Mouse (Mus musculus) heart, embryonic 15.5 days (tissue): ENCODE data around the gene Chd1. TPM values are rescaled to one million over a fixed set of nuclear protein-coding genes. Genes with fewer than 3 reads are reported as not detected.
A peak's percentile ranks its signal among the peaks of the same experiment; 100 is the strongest.

Experiments
- ATAC-seq: fragments of 200-750 bp; cut with Nextera tagmentation; replicated peaks from 2 replicates; pipeline ENCODE4 v1.8.0; 2017; ENCODE audit warnings: low read depth, moderate TSS enrichment; ENCODE audit not compliant: insufficient number of reproducible peaks, insufficient read depth, low FRiP score
- H3K27ac ChIP-seq: fragments of 300-500 bp; sonication (generic); 2 replicates; pipeline ENCODE4 v1.5.1; 2015; ENCODE audit warnings: mild to moderate bottlenecking, inconsistent platforms
- H3K27me3 ChIP-seq: fragments of 300-500 bp; sonication (generic); 2 replicates; pipeline ENCODE4 v1.6.1; 2015; ENCODE audit warnings: inconsistent platforms
- H3K36me3 ChIP-seq: fragments of 300-500 bp; sonication (generic); 2 replicates; pipeline ENCODE4 v1.6.1; 2015; ENCODE audit warnings: mild to moderate bottlenecking, inconsistent platforms
- H3K4me1 ChIP-seq: fragments of 300-500 bp; sonication (generic); replicated peaks from 2 replicates; pipeline ENCODE4 v1.6.1; 2015; ENCODE audit warnings: inconsistent platforms
- H3K4me2 ChIP-seq: fragments of 300-500 bp; sonication (generic); 2 replicates; pipeline ENCODE4 v1.6.1; 2015; ENCODE audit warnings: inconsistent platforms, mild to moderate bottlenecking, moderate library complexity
- H3K4me3 ChIP-seq: fragments of 300-500 bp; sonication (generic); 2 replicates; pipeline ENCODE4 v1.5.1; 2015; ENCODE audit warnings: mild to moderate bottlenecking, inconsistent platforms
- H3K9ac ChIP-seq: fragments of 300-500 bp; sonication (generic); 2 replicates; pipeline ENCODE4 v1.6.1; 2015; ENCODE audit warnings: mild to moderate bottlenecking, inconsistent platforms
- H3K9me3 ChIP-seq: fragments of 300-500 bp; sonication (generic); replicated peaks from 2 replicates; pipeline ENCODE4 v1.6.1; 2016; ENCODE audit warnings: inconsistent platforms
- WGBS: fragments of 180-500 bp; shearing (Covaris S2); methylation state at CpG from one replicate; pipeline ENCODE4 v1.1.7; 2015; ENCODE audit warnings: mixed read lengths; 5-methylcytosine and 5-hydroxymethylcytosine counted together
- polyA plus RNA-seq: library from polyadenylated mRNA; unstranded; fragments of >200 nt; fragmentation: Nextera tagmentation; extraction: Ambion mirVana; gene quantifications from 2 replicates; pipeline ENCODE4 v1.2.1, GENCODE M21; 2015

Gene Chd1
- polyA plus RNA-seq, 1 experiment from 2014 or later, result 14.8 TPM

- no peaks in the 10 kb centered on the region for H3K9me3 ChIP-seq
- no peak overlapping the region for H3K9ac ChIP-seq
- 74% methylated on average over 8 of the region's 8 CpGs for WGBS
- no peaks in the 10 kb centered on the region for H3K27me3 ChIP-seq
- H3K4me1 ChIP-seq, result no peaks in the 10 kb centered on the region
- no peak overlapping the region for H3K27ac ChIP-seq
- H3K36me3 ChIP-seq, result no peaks in the 10 kb centered on the region
- ATAC-seq, result no peak
- no peak overlapping the region for H3K4me3 ChIP-seq
- H3K4me2 ChIP-seq, result no peak overlapping the region
These were observed 85.9 kb downstream of the Chd1 start for GRCm38 (mm10) chr17:15790716-15791115.

- Histone ChIP-seq H3K27ac (no peak overlapping the region), H3K4me2 (no peak overlapping the region), H3K36me3 (no peaks in the 10 kb centered on the region), H3K9ac (no peak overlapping the region), H3K4me1 (no peaks in the 10 kb centered on the region), H3K4me3 (no peak overlapping the region), H3K27me3 (no peaks in the 10 kb centered on the region), H3K9me3 (no peaks in the 10 kb centered on the region)
- WGBS, result 74% methylated on average over 3 of the region's 3 CpGs
- ATAC-seq, result no peak
These were observed 94.5 kb downstream of the Chd1 start for GRCm38 (mm10) chr17:15799195-15799793.

- no peaks in the 10 kb centered on the region for H3K9me3 ChIP-seq
- 42% methylated on average over 15 of the region's 15 CpGs for WGBS
- no peak overlapping the region for H3K4me2 ChIP-seq
- no peak overlapping the region for H3K9ac ChIP-seq
- no peak for ATAC-seq
- no peaks in the 10 kb centered on the region for H3K27me3 ChIP-seq
- no peak overlapping the region for H3K4me3 ChIP-seq
- no peak overlapping the region for H3K27ac ChIP-seq
- H3K4me1 ChIP-seq, result peaks cover 19% of the 10 kb centered on the region
- peaks cover 4% of the 10 kb centered on the region; the same call in 1 of the 2 replicates for H3K36me3 ChIP-seq
These were observed 99.4 kb downstream of the Chd1 start for GRCm38 (mm10) chr17:15804008-15804812.

GRCm38 (mm10) chr17:15807295-15807984 lies 102.7 kb downstream of the Chd1 start:
- Histone ChIP-seq H3K4me3 (no peak overlapping the region), H3K27me3 (no peaks in the 10 kb centered on the region), H3K9ac (no peak overlapping the region), H3K4me1 (peaks cover 27% of the 10 kb centered on the region), H3K27ac (no peak overlapping the region), H3K9me3 (no peaks in the 10 kb centered on the region), H3K36me3 (peaks cover 4% of the 10 kb centered on the region; the same call in 1 of the 2 replicates), H3K4me2 (no peak overlapping the region)
- WGBS, result 81% methylated on average over 23 of the region's 23 CpGs
- ATAC-seq, result no peak

GRCm38 (mm10) chr17:15808015-15808414 lies 103.2 kb downstream of the Chd1 start:
- no peaks in the 10 kb centered on the region for H3K27me3 ChIP-seq
- no peak overlapping the region for H3K4me3 ChIP-seq
- no peak overlapping the region for H3K4me2 ChIP-seq
- no peak; the same call in 1 of the 2 replicates for ATAC-seq
- H3K36me3 ChIP-seq, result peaks cover 4% of the 10 kb centered on the region; the same call in 1 of the 2 replicates
- H3K4me1 ChIP-seq, result peaks cover 31% of the 10 kb centered on the region
- no peak overlapping the region for H3K27ac ChIP-seq
- 25% methylated on average over 4 of the region's 4 CpGs for WGBS
- H3K9ac ChIP-seq, result no peak overlapping the region
- no peaks in the 10 kb centered on the region for H3K9me3 ChIP-seq

GRCm38 (mm10) chr17:15808468-15809374 lies 104.0 kb downstream of the Chd1 start:
- ATAC-seq, result no peak
- Histone ChIP-seq H3K9me3 (no peaks in the 10 kb centered on the region), H3K27me3 (no peaks in the 10 kb centered on the region), H3K4me2 (no peak overlapping the region), H3K36me3 (peaks cover 4% of the 10 kb centered on the region; the same call in 1 of the 2 replicates), H3K4me1 (peaks cover 36% of the 10 kb centered on the region), H3K9ac (no peak overlapping the region), H3K27ac (peak overlapping the region; percentile 35; the same call in 1 of the 2 replicates), H3K4me3 (no peak overlapping the region)
- 26% methylated on average over 10 of the region's 10 CpGs for WGBS

- Histone ChIP-seq H3K36me3 (peaks cover 4% of the 10 kb centered on the region; the same call in 1 of the 2 replicates), H3K27ac (no peak overlapping the region), H3K4me3 (no peak overlapping the region), H3K9me3 (no peaks in the 10 kb centered on the region), H3K9ac (no peak overlapping the region), H3K27me3 (no peaks in the 10 kb centered on the region), H3K4me2 (no peak overlapping the region), H3K4me1 (peaks cover 49% of the 10 kb centered on the region)
- WGBS, result 72% methylated on average over 2 of the region's 2 CpGs
- no peak for ATAC-seq
These were observed 105.2 kb downstream of the Chd1 start for GRCm38 (mm10) chr17:15809949-15810348.

- Histone ChIP-seq H3K4me1 (peaks cover 48% of the 10 kb centered on the region), H3K9me3 (no peaks in the 10 kb centered on the region), H3K4me2 (no peak overlapping the region), H3K36me3 (peaks cover 1% of the 10 kb centered on the region; the same call in 1 of the 2 replicates), H3K27ac (no peak overlapping the region), H3K27me3 (no peaks in the 10 kb centered on the region), H3K9ac (no peak overlapping the region), H3K4me3 (no peak overlapping the region)
- 77% methylated on average over 13 of the region's 13 CpGs for WGBS
- no peak for ATAC-seq
These were observed 107.5 kb downstream of the Chd1 start for GRCm38 (mm10) chr17:15812136-15812778.

- Histone ChIP-seq H3K27me3 (no peaks in the 10 kb centered on the region), H3K4me2 (no peak overlapping the region), H3K4me1 (peaks cover 40% of the 10 kb centered on the region), H3K4me3 (no peak overlapping the region), H3K9me3 (no peaks in the 10 kb centered on the region), H3K9ac (no peak overlapping the region), H3K27ac (peak overlapping the region; percentile 65), H3K36me3 (no peaks in the 10 kb centered on the region; the same call in 1 of the 2 replicates)
- no peak for ATAC-seq
- WGBS, result 35% methylated on average over 3 of the region's 3 CpGs
These were observed 109.0 kb downstream of the Chd1 start for GRCm38 (mm10) chr17:15813658-15814212.

GRCm38 (mm10) chr17:15815312-15816018 lies 110.7 kb downstream of the Chd1 start:
- ATAC-seq, result no peak
- Histone ChIP-seq H3K9me3 (no peaks in the 10 kb centered on the region), H3K4me3 (no peak overlapping the region), H3K27ac (no peak overlapping the region), H3K4me1 (peaks cover 46% of the 10 kb centered on the region), H3K9ac (no peak overlapping the region), H3K36me3 (no peaks in the 10 kb centered on the region; the same call in 1 of the 2 replicates), H3K4me2 (no peak overlapping the region), H3K27me3 (no peaks in the 10 kb centered on the region)
- 83% methylated on average over 10 of the region's 10 CpGs for WGBS
